Mouse (Mus musculus) kidney, embryonic 14.5 days (tissue): ENCODE data around the gene Sult1a1. TPM values are rescaled to one million over a fixed set of nuclear protein-coding genes. Genes with fewer than 3 reads are reported as not detected.

Experiments used
- ATAC-seq: fragments of 200-750 bp; cut with Nextera tagmentation; 2 replicates; pipeline ENCODE4 v1.8.0; 2017; ENCODE audit warnings: moderate number of reproducible peaks, mild to moderate bottlenecking, moderate TSS enrichment, moderate library complexity; ENCODE audit not compliant: low FRiP score, low TSS enrichment
- H3K27ac ChIP-seq: fragments of 300-500 bp; sonication (generic); 2 replicates; pipeline ENCODE4 v1.5.1; 2014; ENCODE audit warnings: low read depth, mild to moderate bottlenecking, low read length, moderate library complexity, mixed read lengths
- H3K27me3 ChIP-seq: fragments of 300-500 bp; sonication (generic); 2 replicates; pipeline ENCODE4 v1.6.1; 2014; ENCODE audit warnings: mild to moderate bottlenecking, low read length; ENCODE audit not compliant: control insufficient read depth, insufficient read depth
- H3K36me3 ChIP-seq: fragments of 300-500 bp; sonication (generic); 2 replicates; pipeline ENCODE4 v1.6.1; 2014; ENCODE audit warnings: low read length, mixed read lengths; ENCODE audit not compliant: control insufficient read depth, insufficient read depth
- H3K4me1 ChIP-seq: fragments of 300-500 bp; sonication (generic); 2 replicates; pipeline ENCODE4 v1.6.1; 2014; ENCODE audit warnings: low read length, mixed read lengths; ENCODE audit not compliant: control insufficient read depth, insufficient read depth
- H3K4me2 ChIP-seq: fragments of 300-500 bp; sonication (generic); replicated peaks from 2 replicates; pipeline ENCODE4 v1.6.1; 2014; ENCODE audit warnings: low read depth, mild to moderate bottlenecking, low read length
- H3K4me3 ChIP-seq: fragments of 300-500 bp; sonication (generic); 2 replicates; pipeline ENCODE4 v1.5.1; 2014; ENCODE audit warnings: mild to moderate bottlenecking, low read length
- H3K9ac ChIP-seq: fragments of 300-500 bp; sonication (generic); 2 replicates; pipeline ENCODE4 v1.6.1; 2014; ENCODE audit warnings: low read depth, mild to moderate bottlenecking, low read length, moderate library complexity
- H3K9me3 ChIP-seq: fragments of 300-500 bp; sonication (generic); 2 replicates; pipeline ENCODE4 v1.6.1; 2016; ENCODE audit warnings: low read length; ENCODE audit not compliant: control insufficient read depth
- WGBS: fragments of 180-500 bp; shearing (Covaris S2); extraction: QIAGEN DNeasy Blood & Tissue Kit; methylation state at CpG from one replicate; pipeline ENCODE4 v1.1.7; 2014; 5-methylcytosine and 5-hydroxymethylcytosine counted together
- polyA plus RNA-seq: library from polyadenylated mRNA; unstranded; fragments of >200 nt; fragmentation: Nextera tagmentation; extraction: Ambion mirVana; gene quantifications from 2 replicates; pipeline ENCODE4 v1.2.1, GENCODE M21; 2014

Sult1a1 gene
- polyA plus RNA-seq, 1 experiment from 2014 or later: 5.2 TPM

DNA sequence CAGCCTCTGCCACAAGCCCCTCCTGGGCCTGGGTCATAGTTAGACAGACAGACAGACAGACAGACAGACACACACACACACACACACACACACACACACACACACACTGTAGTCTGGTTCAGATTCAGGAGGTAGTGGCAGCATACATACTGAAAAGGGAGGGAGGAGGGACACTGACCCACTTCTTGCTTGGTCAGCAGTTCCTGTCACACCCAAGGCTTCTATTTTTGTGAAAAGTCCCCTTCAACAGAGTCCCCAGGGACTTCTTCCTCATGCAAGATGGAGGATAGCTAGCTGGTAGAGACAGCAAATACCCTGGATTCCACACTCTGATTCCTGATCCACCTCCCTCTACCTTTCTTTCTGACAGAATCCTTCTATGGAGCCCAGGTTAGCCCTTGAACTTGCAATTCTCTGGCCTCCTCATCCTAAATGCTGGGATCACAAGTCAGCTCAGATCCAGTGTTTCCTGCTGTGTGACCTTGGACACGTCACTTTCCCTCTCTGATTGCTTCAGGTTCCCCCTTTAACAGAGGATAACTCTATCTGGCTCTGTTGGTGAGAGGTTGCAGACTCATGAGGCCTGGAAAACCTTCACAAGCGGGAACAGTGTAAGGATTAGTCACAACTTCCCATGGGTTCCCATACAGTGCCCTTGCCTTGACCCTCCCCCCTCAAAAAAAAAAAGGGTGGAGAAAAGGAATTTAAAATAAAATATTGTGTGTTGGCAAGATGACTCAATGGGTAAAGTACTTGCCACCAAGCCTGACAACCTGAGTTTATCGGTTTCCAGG is 50.2 kb downstream of the Sult1a1 start:
- no peak overlapping the region for H3K27ac ChIP-seq
- 0 out of 2 replicates have a peak, but pooled peaks cover 4% of the 10 kb centered on the region for H3K4me1 ChIP-seq
- H3K4me3 ChIP-seq: no peak overlapping the region
- no peak overlapping the region for H3K4me2 ChIP-seq
- 92% methylated on average over 3 of the region's 3 CpGs for whole genome bisulfite sequencing
- no peaks in the 10 kb centered on the region for H3K36me3 ChIP-seq
- H3K9me3 ChIP-seq: no peaks in the 10 kb centered on the region
- ATAC-seq: no peak
- H3K9ac ChIP-seq: no peak overlapping the region
- no peaks in the 10 kb centered on the region for H3K27me3 ChIP-seq

DNA sequence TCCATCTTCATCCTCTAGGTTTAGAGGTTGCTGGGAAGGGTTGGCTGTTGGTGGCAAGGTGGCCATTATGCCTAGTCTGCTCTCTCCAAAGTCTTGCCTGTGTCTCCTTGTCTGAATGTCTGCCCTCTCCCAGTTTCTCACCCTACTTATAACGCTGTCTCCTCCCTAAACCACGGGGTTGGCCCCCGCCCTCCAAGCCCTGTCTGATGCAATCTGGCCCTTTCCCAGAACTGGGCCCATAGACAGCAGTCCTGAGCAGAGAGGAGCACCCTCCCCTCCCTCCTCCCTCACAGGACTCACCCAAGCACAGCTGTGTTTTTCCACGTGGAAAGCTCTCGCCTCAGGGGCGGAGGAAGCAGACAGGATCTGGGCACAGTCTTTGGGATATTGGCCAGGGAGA is 50.9 kb downstream of the Sult1a1 start:
- WGBS: 28% methylated on average over 6 of the region's 6 CpGs
- H3K36me3 ChIP-seq: no peaks in the 10 kb centered on the region
- H3K4me1 ChIP-seq: 0 out of 2 replicates have a peak, but pooled peaks cover 4% of the 10 kb centered on the region
- H3K27me3 ChIP-seq: no peaks in the 10 kb centered on the region
- no peaks in the 10 kb centered on the region for H3K9me3 ChIP-seq
- peak; percentile 70 for ATAC-seq
- no peak overlapping the region for H3K4me2 ChIP-seq
- H3K27ac ChIP-seq: no peak overlapping the region
- H3K4me3 ChIP-seq: no peak overlapping the region
- no peak overlapping the region for H3K9ac ChIP-seq

DNA sequence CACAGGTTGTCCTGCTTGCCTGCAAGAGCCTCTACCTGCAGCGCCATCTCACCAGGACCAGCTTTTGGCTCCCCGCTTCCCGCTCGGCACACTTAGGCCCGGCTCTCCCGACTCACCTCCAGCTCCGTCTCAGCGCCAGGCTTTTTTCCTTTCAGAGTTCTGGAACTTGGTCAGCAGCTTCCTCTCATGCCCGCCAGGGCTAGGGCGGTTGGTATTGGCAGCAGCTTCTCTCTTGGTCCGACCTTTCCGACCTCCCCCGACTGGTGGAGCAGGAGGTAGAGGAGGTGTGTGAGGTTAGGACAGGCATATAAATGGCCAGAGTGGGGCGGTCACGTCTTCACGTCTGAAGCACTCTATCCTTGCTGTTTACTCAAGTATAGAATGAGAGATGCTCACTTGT is 51.5 kb downstream of the Sult1a1 start:
- no peak overlapping the region for H3K4me3 ChIP-seq
- no peak for ATAC-seq
- H3K9me3 ChIP-seq: no peaks in the 10 kb centered on the region
- no peak overlapping the region for H3K4me2 ChIP-seq
- no peak overlapping the region for H3K9ac ChIP-seq
- H3K36me3 ChIP-seq: no peaks in the 10 kb centered on the region
- H3K27me3 ChIP-seq: no peaks in the 10 kb centered on the region
- 72% methylated on average over 16 of the region's 16 CpGs for WGBS
- no peak overlapping the region for H3K27ac ChIP-seq
- H3K4me1 ChIP-seq: 0 out of 2 replicates have a peak, but pooled peaks cover 4% of the 10 kb centered on the region

DNA sequence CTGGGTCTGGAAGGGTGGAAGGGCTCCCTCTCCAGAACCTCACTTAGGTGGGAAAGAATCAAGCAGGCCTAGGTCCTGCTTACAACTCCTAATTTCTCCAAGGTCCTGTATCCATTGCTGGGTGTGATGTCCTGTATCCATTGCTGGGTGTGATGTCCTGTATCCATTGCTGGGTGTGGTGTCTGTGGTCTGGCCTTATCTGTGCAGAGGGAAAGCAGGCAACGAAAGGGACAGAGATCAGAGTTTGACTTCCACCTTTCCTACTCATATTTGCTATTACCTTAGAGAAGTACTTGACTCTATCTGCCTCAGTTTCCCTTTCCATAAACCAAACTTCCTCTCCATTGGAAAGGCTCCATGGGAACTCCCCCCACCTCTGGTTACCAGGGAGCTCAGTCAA is 52.9 kb downstream of the Sult1a1 start:
- H3K4me3 ChIP-seq: no peak overlapping the region
- H3K9ac ChIP-seq: no peak overlapping the region
- no peak overlapping the region for H3K27ac ChIP-seq
- no peaks in the 10 kb centered on the region for H3K36me3 ChIP-seq
- ATAC-seq: no peak
- no peak overlapping the region for H3K4me2 ChIP-seq
- H3K4me1 ChIP-seq: 0 out of 2 replicates have a peak, but pooled peaks cover 4% of the 10 kb centered on the region
- H3K9me3 ChIP-seq: no peaks in the 10 kb centered on the region
- 85% methylated on average over 1 of the region's 1 CpGs for WGBS
- H3K27me3 ChIP-seq: no peaks in the 10 kb centered on the region

Other genes starting within 250 kb of the Sult1a1 start
- 24.8 and 30.5 TPM in 2 replicates for gene Rabep2, start 247.7 kb downstream of the Sult1a1 start, polyA plus RNA-seq
- 1.3 and 1.6 TPM in 2 replicates for gene Atp2a1, start 213.3 kb downstream of the Sult1a1 start, polyA plus RNA-seq
- gene Sh2b1, start 201.0 kb downstream of the Sult1a1 start, polyA plus RNA-seq: 36.9 and 47.1 TPM in 2 replicates
- gene Tufm, start 189.1 kb downstream of the Sult1a1 start, polyA plus RNA-seq: 145 and 159 TPM in 2 replicates
- gene Atxn2l, start 173.0 kb downstream of the Sult1a1 start, polyA plus RNA-seq: 39.9 and 59.7 TPM in 2 replicates
- 174 and 207 TPM in 2 replicates for gene Eif3c, start 110.0 kb downstream of the Sult1a1 start, polyA plus RNA-seq
- 0.38 and 0.39 TPM in 2 replicates for gene Apobr, start 91.5 kb downstream of the Sult1a1 start, polyA plus RNA-seq
- 29.8 and 30.4 TPM in 2 replicates for gene Cln3, start 90.6 kb downstream of the Sult1a1 start, polyA plus RNA-seq
- not detected in 2 replicates for gene Il27, start 81.5 kb downstream of the Sult1a1 start, polyA plus RNA-seq
- gene Nupr1, start 45.6 kb downstream of the Sult1a1 start, polyA plus RNA-seq: 2.4 and 2.6 TPM in 2 replicates
- 35.6 and 52.5 TPM in 2 replicates for gene Sgf29, start 27.1 kb downstream of the Sult1a1 start, polyA plus RNA-seq
- gene Bola2, start 19.0 kb upstream of the Sult1a1 start, polyA plus RNA-seq: 145 and 184 TPM in 2 replicates
- 7.7 and 8.1 TPM in 2 replicates for gene Slx1b, start 19.4 kb upstream of the Sult1a1 start, polyA plus RNA-seq
- gene Coro1a, start 31.4 kb upstream of the Sult1a1 start, polyA plus RNA-seq: 18.3 and 19.6 TPM in 2 replicates
- gene Mapk3, start 83.2 kb upstream of the Sult1a1 start, polyA plus RNA-seq: 55.0 and 79.2 TPM in 2 replicates
- 2.0 and 2.6 TPM in 2 replicates for gene Gdpd3, start 89.9 kb upstream of the Sult1a1 start, polyA plus RNA-seq
- 87.5 and 94.5 TPM in 2 replicates for gene Ypel3, start 100.5 kb upstream of the Sult1a1 start, polyA plus RNA-seq
- gene Tbx6, start 105.1 kb upstream of the Sult1a1 start, polyA plus RNA-seq: 0.24 and 0.36 TPM in 2 replicates
- gene Ppp4c, start 116.1 kb upstream of the Sult1a1 start, polyA plus RNA-seq: 294 and 371 TPM in 2 replicates
- 0.15 TPM in 1 of 2 replicates, not detected in the other for gene Fam57b, start 121.2 kb upstream of the Sult1a1 start, polyA plus RNA-seq
- gene 4930451I11Rik, start 155.2 kb upstream of the Sult1a1 start, polyA plus RNA-seq: not detected in 2 replicates
- 7.2 and 8.8 TPM in 2 replicates for gene Doc2a, start 171.0 kb upstream of the Sult1a1 start, polyA plus RNA-seq
- 22.8 and 23.5 TPM in 2 replicates for gene Hirip3, start 185.5 kb upstream of the Sult1a1 start, polyA plus RNA-seq
- 92.4 and 94.0 TPM in 2 replicates for gene Ino80e, start 185.9 kb upstream of the Sult1a1 start, polyA plus RNA-seq
- 24.9 and 29.2 TPM in 2 replicates for gene Taok2, start 208.3 kb upstream of the Sult1a1 start, polyA plus RNA-seq
- 27.4 and 30.5 TPM in 2 replicates for gene Tmem219, start 246.5 kb upstream of the Sult1a1 start, polyA plus RNA-seq